Mouse (Mus musculus) layer of hippocampus, adult 2 months (tissue): ENCODE measurements around the gene Gm49369. TPM values are rescaled to one million over a fixed set of nuclear protein-coding genes. Genes with fewer than 3 reads are reported as not detected.

Source experiments
- DNase-seq, 2 experiments: peaks; one replicate each; pipeline ENCODE4 v3.0.0; 2022; ENCODE audit warnings: low spot score in 2 of 2
- H3K27ac ChIP-seq: fragments of 200-600 bp; 2 replicates; pipeline ENCODE4 v1.8.1; 2022
- H3K4me3 ChIP-seq: fragments of 200-600 bp; 2 replicates; pipeline ENCODE4 v1.8.1; 2022; ENCODE audit warnings: mild to moderate bottlenecking
- CTCF ChIP-seq: fragments of 200-600 bp; conservative IDR thresholded peaks from 2 replicates; pipeline ENCODE4 v1.8.1; 2022; ENCODE audit warnings: antibody characterized with exemption, mild to moderate bottlenecking, moderate library complexity
- total RNA-seq, 2 experiments: library from RNA; stranded (reverse); gene quantifications; 2 replicates each; pipeline ENCODE4 v1.2.3; 2021

Gm49369 gene
- total RNA-seq, 2 experiments from 2014 or later = 4.4 TPM; not detected in 1

- H3K4me3 ChIP-seq = no peak overlapping the region
Observed at GRCm38 (mm10) chr7:142403591-142403990, 21.1 kb upstream of the Gm49369 start.

GRCm38 (mm10) chr7:142400750-142401142 is 18.3 kb upstream of the Gm49369 start:
- no peak for DNase-seq
- peak overlapping the region; percentile 40; the same call in 1 of the 2 replicates for H3K27ac ChIP-seq

More at GRCm38 (mm10) chr7:142403591-142403990, 21.1 kb upstream of the Gm49369 start:
- H3K27ac ChIP-seq = peak overlapping the region; percentile 36; the same call in 1 of the 2 replicates
- no peak for DNase-seq
- no peak for TF ChIP-seq CTCF

GRCm38 (mm10) chr7:142400112-142400749 is 17.8 kb upstream of the Gm49369 start:
- Histone ChIP-seq H3K27ac (peak overlapping the region; percentile 59; the same call in 1 of the 2 replicates), H3K4me3 (no peak overlapping the region)
- TF ChIP-seq CTCF = no peak
- no peak for DNase-seq

More at GRCm38 (mm10) chr7:142400750-142401142, 18.3 kb upstream of the Gm49369 start:
- no peak overlapping the region for H3K4me3 ChIP-seq
- TF ChIP-seq CTCF = no peak

- TF ChIP-seq CTCF = no peak
- no peak overlapping the region for H3K4me3 ChIP-seq
- peak overlapping the region; percentile 59 for H3K27ac ChIP-seq
- no peak for DNase-seq
Observed at GRCm38 (mm10) chr7:142399250-142399649, 16.8 kb upstream of the Gm49369 start.

- Histone ChIP-seq H3K4me3 (no peak overlapping the region), H3K27ac (peak overlapping the region; percentile 46; the same call in 1 of the 2 replicates)
- TF ChIP-seq CTCF = no peak
- no peak for DNase-seq
Observed at GRCm38 (mm10) chr7:142398052-142398451, 15.6 kb upstream of the Gm49369 start.

- TF ChIP-seq CTCF = no peak
- no peak for DNase-seq
- Histone ChIP-seq H3K4me3 (no peak overlapping the region), H3K27ac (no peak overlapping the region; the same call in 1 of the 2 replicates)
Observed at GRCm38 (mm10) chr7:142396611-142397010, 14.1 kb upstream of the Gm49369 start.

- Histone ChIP-seq H3K27ac (no peak overlapping the region), H3K4me3 (no peak overlapping the region)
- DNase-seq = no peak
- TF ChIP-seq CTCF = no peak
Observed at GRCm38 (mm10) chr7:142395472-142395871, 13.0 kb upstream of the Gm49369 start.

- TF ChIP-seq CTCF = no peak
- no peak for DNase-seq
- Histone ChIP-seq H3K4me3 (no peak overlapping the region), H3K27ac (no peak overlapping the region)
Observed at GRCm38 (mm10) chr7:142394261-142395190, 12.1 kb upstream of the Gm49369 start.

GRCm38 (mm10) chr7:142393191-142393590 is 10.7 kb upstream of the Gm49369 start:
- no peak overlapping the region for H3K4me3 ChIP-seq
- no peak overlapping the region for H3K27ac ChIP-seq
- TF ChIP-seq CTCF = no peak
- no peak for DNase-seq

- no peak for DNase-seq
- no peak for TF ChIP-seq CTCF
Observed at GRCm38 (mm10) chr7:142391609-142392008, 9.1 kb upstream of the Gm49369 start.

GRCm38 (mm10) chr7:142391108-142391507 is 8.6 kb upstream of the Gm49369 start:
- peak overlapping the region; percentile 14; the same call in 1 of the 2 replicates for H3K27ac ChIP-seq
- TF ChIP-seq CTCF = no peak
- DNase-seq = no peak
- H3K4me3 ChIP-seq = no peak overlapping the region

More at GRCm38 (mm10) chr7:142391609-142392008, 9.1 kb upstream of the Gm49369 start:
- Histone ChIP-seq H3K27ac (no peak overlapping the region), H3K4me3 (no peak overlapping the region)

- DNase-seq = no peak
- no peak overlapping the region for H3K4me3 ChIP-seq
- H3K27ac ChIP-seq = no peak overlapping the region
- TF ChIP-seq CTCF = no peak
Observed at GRCm38 (mm10) chr7:142389961-142390650, 7.6 kb upstream of the Gm49369 start.

- Histone ChIP-seq H3K27ac (no peak overlapping the region), H3K4me3 (no peak overlapping the region)
- no peak for TF ChIP-seq CTCF
- no peak for DNase-seq
Observed at GRCm38 (mm10) chr7:142388740-142389139, 6.3 kb upstream of the Gm49369 start.
